Mouse (Mus musculus) ES-E14 (cell line): ENCODE data around the gene Zfp512b.

ENCODE experiments used
- HCFC1 ChIP-seq: IDR thresholded peaks from 2 replicates; pipeline ENCODE4 v1.6.1; 2012; ENCODE audit warnings: low read length, inconsistent platforms, borderline replicate concordance; ENCODE audit not compliant: insufficient read depth
- MAFK ChIP-seq: IDR thresholded peaks from 2 replicates; pipeline ENCODE4 v1.6.1; 2014; ENCODE audit warnings: mild to moderate bottlenecking, low read depth, low read length, inconsistent platforms; ENCODE audit not compliant: insufficient read depth
- ZC3H11A ChIP-seq: IDR thresholded peaks from 2 replicates; pipeline ENCODE4 v1.6.1; 2012; ENCODE audit warnings: low read depth, mild to moderate bottlenecking, inconsistent platforms, low read length, borderline replicate concordance

DNA sequence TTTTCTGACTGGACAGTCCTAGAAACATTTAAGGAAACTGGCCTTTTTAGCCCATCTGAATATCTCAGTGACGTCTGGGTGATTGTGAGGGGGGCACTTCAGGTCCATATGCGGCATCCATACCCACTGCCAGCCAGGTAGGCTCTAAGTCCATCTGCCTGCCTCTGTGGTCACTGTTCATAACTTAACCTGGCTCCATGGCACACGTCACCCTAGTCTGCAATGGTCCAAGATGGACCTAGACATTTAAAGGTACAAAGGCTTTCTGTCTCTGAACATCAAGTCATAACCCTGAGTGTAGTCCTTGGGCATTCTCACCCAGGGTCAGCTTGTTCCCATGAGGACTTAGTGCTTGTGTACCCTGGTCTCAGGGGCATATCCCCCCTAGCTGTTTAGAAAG lies 25.3 kb downstream of the Zfp512b start:
- no peak for TF ChIP-seq MAFK
- no peak for TF ChIP-seq HCFC1
- TF ChIP-seq ZC3H11A: no peak
